Mouse (Mus musculus) layer of hippocampus, adult 18-20 months (tissue): ENCODE results near the gene Hspbap1. TPM values are rescaled to one million over a fixed set of nuclear protein-coding genes. Genes with fewer than 3 reads are reported as not detected.

Experiments used
- DNase-seq, 2 experiments: peaks; one replicate each; pipeline ENCODE4 v3.0.0; 2022; ENCODE audit warnings: low spot score in 2 of 2
- total RNA-seq, 2 experiments: library from RNA; stranded (reverse); gene quantifications; 2 replicates each; pipeline ENCODE4 v1.2.3; 2021

Gene Hspbap1
- total RNA-seq, 2 experiments from 2014 or later = 5.6 to 6.4 TPM

DNA sequence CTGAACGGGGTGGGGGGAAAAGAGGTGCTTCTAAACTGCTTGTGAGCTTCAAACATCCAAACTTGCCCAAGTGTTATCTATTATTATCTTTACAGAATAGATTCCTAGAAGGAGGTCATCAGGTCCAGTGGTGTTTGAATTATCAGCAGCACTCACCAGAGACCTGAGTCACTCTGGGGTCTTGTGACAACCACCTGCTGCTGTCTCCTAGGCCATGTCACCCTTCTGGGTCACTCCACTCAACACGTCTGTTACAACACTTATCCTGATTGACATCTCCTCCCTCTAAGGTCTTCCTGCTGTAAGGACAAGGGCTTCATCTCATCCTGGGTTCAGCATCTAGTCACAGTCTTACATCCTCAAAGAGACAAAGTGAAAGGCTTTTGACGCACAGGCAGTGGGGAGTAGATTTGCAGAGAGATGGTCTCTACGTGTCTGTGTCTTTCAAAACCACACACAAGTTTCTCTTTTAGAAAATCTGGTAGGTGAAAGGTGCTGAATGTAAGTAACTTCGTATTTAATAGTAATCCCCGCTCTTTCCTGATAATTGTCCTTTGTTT is 21.9 kb downstream of the Hspbap1 start:
- DNase-seq = no peak

DNA sequence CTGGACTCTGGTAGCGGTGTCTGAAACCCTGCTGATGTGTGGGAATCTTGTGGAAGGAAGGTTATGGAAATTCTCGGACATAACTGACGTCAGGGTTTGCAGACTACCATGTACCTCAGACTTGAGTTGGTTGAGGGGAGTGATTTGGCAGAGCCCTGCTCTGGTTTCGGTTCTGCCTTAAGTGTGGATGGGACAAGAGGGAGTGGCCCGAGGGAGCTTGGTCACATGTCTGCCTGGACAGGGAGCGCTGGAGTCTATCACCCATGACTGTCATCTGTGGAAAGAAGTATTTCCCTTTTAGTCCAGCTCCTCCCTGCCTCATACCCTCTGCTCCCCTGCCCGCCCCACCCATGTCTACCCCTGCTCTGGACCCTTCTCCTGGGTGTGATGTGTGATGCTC is 32.0 kb downstream of the Hspbap1 start:
- no peak for DNase-seq

DNA sequence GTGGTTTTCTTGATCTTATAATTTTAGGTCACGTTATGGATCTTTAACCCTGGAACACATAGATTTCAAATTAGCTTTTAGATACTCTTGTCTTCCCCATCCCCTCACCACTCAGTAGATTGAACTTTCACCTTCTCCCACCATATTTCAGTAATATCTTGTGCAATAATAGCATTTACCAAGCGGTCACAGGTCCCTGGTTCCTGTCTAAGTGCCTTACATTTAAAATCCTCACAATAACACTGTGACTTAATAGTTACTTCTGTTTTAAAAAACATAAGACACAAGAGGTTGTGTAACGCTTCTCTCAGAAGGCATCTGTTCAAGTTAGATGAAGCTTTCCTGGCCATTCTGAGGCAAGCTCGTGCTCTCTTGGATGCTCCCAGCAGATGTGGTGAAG is 33.5 kb downstream of the Hspbap1 start:
- DNase-seq = no peak

DNA sequence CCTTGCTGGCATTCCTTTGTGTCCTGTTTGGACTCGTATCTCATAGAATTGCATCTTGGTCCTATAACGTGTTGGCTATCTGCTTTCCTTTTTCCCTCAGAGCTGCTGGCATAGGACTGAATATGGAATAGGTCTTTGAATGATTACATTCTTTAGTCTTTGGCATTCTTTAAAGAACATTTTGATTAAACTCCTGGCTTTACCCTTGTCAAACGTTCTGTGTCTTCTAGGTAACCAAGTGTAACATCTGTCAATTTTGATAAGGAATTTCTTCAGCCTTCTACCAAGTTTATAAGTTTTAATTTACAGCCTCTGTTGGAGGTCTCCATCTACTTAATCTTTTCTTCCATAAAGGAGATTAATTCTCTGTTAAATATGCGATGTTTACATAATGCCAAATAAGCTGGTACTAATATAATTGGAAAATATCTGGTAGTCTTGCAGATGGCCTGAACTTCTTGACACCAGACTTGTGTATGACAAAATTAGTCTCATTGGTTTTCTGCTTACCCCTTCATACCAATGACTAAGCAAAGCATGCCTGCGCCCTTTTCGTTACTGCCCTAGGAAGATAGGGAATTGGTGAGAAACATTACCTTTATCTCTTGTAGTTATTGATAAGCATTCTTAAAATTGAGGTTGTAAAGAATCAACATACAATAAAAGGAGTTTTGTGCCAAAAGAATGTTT is 36.9 kb downstream of the Hspbap1 start:
- DNase-seq = no peak

DNA sequence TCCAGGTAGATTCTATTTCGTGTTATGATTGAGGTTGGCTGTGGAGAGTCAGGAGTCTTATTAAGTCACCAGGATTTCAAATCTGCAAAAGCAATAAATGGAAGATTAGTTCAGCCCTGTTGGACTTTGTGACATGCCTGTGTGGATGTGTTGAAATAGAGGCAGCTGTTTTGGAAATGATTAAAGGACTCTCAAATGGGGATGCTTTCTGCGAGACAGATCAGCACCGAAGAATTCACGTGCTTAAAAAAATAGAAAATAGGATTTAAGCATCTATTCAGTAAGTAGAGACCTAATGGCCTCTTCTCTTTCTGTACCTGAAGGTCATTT is 37.5 kb downstream of the Hspbap1 start:
- no peak for DNase-seq

DNA sequence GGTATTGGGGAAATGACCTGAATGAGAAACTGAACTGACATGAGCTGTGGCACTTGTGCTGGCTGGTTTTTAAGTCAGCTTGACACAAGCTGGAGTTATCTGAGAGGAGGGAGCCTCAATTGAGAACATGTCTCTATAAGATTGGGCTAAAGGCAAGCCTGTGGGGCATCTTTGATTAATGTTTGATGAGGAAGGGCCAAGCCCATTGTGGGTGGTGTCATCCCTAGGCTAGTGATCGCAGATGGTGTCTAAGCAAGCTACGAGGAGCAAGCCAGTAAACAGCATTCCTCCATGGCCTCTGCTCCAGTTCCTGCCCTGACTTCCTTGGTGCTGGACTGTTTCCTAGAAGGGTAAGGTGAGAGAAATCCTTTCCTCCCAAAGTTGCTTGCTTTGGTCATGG is 38.7 kb downstream of the Hspbap1 start:
- DNase-seq = no peak

DNA sequence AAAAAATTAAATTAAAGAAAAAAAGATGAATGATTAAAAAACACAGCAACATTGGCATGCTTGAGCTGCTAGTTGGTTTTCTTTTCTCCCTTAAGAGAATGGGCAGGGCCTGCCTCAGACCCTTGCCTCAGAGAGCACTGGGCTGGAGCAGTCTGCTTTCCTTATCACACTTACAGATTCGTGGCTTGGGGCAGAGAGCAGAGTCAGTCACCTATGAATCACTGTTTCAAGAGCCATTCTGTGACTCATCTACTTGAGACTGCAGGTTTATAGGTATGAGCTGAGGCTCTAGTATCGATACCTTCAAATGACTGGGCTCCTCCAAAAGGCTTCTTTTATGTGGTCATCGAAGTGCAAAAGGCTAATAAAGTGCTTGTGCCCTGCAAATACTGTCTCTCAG is 42.9 kb downstream of the Hspbap1 start:
- no peak for DNase-seq

DNA sequence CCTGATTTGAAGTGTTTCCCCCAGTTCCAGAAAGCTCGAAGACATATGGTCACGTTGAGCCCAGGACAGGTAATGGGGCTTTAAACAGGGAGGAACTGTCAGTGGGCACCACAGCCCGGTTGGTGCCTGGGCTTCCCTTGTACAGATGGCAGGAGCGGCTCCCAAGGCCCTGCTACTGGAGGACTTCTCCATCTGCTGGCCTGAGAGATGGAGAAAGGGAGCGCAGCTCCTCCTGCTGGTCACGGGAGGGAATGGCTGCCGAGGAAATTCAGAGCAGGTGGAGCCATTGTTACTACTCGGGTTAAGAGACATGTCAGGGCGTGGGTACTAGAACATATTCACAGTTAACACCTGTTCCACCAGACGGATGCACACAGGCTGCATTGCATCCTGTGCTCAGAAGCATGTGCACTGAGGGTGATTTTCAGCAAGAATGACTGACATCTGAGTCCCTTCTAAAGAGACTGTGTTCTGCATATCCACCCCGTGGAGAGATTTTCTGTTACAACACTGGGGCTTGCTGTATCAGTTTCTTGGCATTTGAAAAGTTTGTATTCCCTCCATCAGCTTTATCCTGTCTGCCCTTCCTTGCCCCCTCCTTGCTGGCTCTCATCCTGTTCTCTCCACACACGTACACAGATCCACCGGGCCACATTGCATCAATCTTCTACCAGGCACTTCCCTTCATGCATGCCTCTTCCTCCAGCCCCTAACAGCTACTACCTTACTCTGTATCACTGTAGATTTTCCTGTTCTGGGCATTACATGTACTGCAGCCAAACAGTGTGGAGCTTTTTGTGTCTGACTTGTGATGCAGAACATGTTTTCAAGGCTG is 47.3 kb downstream of the Hspbap1 start:
- peak; percentile 73 to 91 for DNase-seq

DNA sequence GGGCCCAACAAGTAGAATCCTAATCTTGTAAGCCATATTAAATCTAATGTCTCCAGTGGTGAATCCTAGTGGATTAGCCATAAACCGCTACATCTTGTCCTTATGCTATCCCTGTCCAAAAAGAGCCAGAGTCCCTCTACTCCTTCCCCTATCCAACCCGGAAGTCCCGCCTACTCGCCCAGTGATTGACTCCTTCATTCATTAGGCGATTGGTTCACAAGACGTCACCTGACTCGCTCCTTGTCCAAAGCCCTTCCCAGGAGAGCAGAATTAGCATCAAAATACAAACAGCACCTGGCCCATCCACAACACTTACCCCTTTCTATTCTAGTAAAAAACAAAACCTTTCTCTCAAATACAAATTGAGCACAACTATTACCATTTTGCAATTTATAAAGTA is 59.8 kb downstream of the Hspbap1 start:
- no peak for DNase-seq

DNA sequence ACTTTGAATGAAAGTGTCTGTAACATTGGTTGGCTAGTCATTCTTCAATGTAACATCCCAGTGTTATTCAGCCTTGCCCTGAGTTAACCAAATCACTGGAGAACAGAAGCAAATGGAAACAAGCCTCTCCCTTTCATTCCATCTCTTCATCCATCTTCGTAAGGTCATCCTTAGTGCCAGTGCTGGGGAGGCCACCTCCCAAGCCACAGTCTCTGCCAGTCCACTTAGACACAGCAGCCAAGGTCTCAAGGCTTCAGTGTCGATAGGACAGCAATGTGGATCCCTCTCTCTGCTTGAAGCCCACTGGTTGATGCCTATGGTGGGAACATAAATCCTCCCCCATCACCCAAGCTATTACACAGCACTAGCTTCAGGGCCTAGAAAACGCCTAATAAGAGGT is 62.8 kb downstream of the Hspbap1 start:
- DNase-seq = no peak

DNA sequence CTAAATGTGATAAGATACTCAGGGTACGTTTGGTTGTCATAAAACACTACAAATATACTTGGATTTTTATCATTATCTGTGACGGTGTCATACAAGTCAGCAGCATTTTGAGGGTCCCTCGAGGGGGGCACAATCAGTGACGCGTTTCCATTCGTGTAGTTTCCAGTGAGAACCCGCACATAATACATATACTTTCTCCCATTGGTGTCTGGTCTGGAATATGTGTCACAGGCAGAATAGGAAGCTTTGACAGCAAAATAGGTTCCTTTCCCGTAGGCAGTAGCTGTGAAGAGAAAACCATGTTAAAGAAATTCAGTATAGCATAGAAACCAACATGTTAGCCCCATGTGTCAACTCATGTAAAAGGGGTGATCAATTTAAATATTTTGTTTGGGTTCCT is 64.5 kb downstream of the Hspbap1 start:
- DNase-seq = no peak

DNA sequence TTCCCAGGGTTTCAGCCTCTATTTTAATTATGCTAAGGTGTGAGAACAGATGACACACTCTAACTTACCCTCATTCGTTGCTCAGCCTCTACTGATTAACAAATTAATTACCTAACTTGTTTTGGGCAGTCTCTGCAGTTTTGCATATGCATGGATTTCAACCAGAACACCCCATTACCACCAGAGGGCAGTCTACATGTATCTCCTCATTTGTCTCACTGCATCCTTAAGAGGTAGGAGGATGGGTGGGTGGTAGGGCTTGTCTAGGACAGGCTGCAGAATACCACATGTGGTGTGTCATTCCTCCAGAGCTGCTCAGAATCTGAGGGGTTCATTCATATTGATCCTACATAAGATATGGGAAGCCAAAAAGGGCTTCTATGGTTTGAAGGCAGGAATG is 69.5 kb downstream of the Hspbap1 start:
- peak in 1 of 2 experiments; percentile 56 for DNase-seq

DNA sequence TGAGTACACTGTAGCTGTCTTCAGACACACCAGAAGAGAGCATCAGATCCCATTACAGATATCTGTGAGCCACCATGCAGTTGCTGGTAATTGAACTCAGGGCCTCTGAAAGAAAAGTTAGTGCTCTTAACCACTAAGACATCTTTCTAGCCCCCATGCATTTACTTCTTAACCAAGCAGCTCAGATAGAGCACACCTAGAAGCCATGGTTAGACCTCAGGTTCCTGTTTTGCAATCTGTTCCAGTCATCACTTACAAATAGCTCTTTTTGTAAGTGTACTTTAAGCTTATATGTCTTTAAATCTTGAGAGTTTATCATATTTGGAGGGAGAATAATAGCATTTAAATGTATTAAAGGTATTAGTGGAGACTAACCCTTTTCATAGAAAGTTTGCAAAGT is 77.0 kb downstream of the Hspbap1 start:
- DNase-seq = no peak

DNA sequence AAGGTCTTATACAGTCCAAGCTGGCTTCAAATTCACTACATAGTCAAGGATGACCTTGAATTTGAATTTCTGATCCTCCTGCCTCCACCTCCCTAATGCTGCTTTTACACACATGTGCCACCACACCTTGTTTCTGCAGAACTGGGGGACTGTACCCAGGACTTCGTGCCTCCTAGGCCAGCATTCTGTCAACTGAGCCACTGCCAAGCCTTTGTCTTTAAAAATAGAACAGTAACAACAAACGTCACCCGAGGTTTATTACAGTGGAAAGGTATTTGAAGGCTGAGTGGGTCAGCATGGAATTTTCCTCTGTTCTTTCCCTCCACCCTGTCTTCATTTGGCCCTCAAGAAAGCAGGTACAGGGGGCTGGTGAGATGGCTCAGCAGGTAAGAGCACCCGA is 85.7 kb downstream of the Hspbap1 start:
- DNase-seq = no peak

DNA sequence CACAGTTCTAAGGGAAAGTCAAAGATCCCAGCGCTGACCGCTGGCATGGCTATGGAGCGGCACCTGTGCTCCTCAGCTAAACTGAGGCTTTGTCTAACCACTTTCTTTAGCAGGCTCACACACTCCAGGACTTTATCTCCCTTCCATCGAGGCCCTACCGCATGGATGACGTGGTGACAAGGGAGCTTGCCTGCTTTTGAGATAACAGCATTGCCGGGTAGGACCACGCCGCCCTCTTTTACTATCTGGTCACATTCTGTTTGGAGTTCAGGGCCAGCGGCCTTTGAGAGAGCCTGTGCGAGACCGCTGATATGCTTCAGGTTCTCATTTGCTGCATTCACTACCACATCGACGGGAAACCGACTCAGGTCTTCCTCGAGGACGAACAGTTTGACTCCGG is 86.6 kb downstream of the Hspbap1 start:
- DNase-seq = no peak

DNA sequence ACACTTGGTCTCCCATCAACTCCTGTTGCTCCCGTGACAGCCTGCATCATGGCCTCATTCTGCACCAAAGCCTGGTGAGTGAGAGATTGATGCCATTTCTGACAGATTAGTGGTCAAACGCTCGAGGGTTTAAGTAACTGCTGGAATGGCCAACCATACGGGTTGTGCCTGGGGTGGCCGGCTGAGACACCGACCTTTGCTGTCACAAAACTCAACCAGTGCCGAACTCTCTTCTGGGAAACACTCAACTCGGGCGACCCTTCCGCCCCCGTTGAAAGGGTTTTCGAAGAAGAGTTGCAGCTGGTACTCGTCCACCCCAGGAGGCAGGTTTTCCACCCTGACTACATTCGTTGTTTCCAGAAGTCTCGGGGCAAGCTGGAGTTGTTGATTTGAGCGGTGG is 90.1 kb downstream of the Hspbap1 start:
- DNase-seq = no peak

DNA sequence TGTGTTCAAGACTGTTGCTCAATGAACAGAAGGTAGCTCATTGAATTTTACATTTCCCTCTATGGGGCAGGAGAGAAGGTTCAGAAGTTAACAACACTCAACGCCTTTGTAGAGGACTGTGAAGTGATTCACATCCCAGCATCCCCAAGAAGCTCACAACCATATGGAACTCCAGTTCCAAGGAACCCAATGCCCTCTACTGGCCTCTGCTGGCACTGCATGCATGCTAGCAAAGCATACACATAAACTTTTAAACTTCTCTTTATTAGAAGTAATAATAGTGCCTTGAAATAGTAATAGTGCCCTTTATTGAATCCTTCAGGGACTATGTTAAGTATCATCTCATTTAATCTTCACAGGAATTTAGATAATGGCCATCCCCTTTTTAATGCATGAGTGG is 91.9 kb downstream of the Hspbap1 start:
- no peak for DNase-seq

DNA sequence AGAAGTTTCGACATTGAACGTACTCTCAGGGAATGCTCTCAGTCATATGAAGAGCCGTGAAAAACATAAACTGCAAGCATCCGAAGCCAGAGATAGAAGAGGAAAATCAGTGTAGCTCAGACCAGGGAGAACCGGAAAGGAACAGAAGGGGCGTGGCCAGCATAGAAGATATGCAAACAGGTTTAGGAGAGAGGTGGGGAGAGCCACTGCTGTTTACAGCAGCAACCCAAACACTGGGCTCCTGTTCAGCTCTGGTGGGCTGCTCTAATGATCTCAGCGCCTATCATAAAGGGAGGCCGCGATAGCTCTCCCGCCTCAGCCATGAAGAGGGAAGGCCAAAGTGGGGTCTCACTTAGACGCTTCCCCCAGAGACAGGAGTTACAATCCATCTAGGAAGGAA is 97.6 kb downstream of the Hspbap1 start:
- no peak for DNase-seq

DNA sequence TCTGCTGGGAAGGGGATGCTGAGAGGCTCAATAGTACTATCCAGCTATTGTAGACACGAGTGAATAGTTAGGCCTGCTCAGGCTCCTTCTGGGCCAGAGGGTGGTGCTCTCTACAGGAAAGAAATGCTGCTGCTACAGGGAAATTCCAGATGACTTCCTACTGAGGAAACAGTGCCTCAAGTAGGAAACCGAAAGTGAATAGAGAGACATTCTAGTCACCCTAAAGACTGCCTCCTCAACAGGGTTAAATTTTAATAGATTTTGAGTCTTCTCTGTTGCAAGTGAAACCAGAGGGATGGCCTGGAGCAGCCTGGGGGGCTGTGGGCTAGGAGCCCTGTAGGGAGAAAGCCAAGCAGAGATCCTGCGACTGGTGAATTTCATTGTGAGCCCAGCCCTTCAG is 99.0 kb downstream of the Hspbap1 start:
- no peak for DNase-seq

DNA sequence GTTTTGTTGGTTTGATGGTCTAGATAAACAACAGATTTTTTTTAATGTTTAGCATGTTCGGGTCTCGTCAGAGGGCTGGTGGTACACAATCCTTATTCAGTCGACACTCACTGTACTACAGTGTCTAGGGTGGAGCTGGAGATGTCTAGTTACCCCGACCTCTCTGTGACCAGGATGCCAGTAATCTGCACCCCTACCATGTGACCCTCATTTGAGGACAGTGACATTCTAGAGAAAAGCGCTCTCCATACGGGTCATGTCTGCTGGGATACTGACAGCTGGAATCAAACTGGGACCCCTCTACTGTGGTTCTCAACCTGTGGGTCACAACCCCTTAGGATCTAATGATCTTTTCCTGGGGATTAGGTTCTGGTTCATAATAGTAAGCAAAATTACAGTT is 99.5 kb downstream of the Hspbap1 start:
- no peak for DNase-seq

DNA sequence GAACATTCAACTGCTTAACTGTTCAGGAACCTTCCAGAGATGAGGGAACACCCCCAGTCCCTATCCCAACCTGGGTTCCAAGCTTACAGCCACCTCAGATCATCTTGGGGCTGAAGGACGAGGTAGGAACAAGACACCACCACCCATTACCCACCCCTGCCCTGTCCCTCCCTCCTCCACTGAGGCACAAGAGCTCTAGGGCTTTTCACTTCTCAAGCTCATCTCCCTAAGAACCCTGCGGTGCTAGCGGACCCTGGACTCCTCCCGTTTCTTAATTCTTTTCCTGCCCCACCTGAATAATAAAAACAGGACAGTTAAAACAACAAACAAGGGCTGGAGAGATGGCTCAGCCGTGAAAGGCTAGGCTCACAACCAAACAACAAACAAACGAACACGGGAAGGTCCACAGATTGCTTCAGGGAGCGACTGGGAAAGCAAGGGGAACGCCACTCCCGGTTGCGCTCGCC is 100.4 kb downstream of the Hspbap1 start:
- peak in 1 of 2 experiments; percentile 9 for DNase-seq

DNA sequence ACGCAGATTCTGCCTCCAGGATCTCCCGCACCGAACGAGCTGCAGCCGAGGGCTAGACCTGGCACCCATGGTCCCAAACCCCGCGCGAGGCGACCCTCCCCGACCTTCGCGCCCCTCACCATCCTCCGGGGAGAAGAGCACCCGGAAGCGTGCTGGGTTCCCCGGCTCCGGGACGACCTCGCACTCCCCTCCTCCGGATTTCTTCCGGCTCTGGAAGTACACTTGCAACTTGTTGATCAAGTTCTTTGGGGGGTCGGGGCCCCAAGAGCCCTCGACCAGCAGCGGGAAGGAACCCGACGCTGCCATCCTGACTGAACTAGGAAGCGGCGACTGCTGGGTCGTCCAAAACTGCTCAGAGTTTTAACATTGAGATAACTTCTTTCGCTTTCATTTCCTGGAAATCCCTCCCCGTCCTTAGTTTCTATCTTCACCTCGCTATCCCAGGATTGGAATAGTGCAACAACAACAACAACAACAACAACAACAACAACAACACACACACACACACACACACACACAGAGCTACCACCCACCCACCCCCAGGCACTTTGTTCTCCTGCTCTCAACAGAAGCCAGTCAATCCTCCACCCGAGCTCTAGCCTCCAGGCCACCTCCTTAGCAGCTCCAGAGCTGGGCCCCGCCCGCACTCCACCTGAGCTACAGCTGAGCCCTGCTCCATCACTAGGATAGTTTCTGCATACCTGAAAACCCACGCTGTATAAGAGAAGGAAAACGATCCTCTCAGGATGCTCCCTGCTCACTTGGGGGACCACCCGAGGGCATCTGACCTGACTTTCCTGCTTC is 101.1 kb downstream of the Hspbap1 start, which contains the start of gene Parp14:
Gene Parp14 (minus strand): TSS at position 497 of the 804 bp plus-strand sequence.
- no peak for DNase-seq
